Mouse (Mus musculus): ENCODE measurements at regions not wholly inside any gene's neighbourhood (a gene's known extent, or its start where the extent isn't known, plus 50 kb on each side); places are given as distances from the start of the nearest gene placed in this dataset.

GRCm38 (mm10) chr9:122437464-122437863 is 86.1 kb downstream of the Abhd5 start:
- H3K9me3 ChIP-seq: no peaks in the 10 kb centered on the region
- H3K36me3 ChIP-seq: no peaks in the 10 kb centered on the region
- H3K4me1 ChIP-seq: no peaks in the 10 kb centered on the region
- no peaks in the 10 kb centered on the region for H3K27me3 ChIP-seq (replicated peaks)
- no peak overlapping the region for H3K9ac ChIP-seq
- H3K27ac ChIP-seq (replicated peaks): no peak overlapping the region
- no peak overlapping the region for H3K4me3 ChIP-seq
- no peak for ATAC-seq (ENCODE audit: extremely low read depth, insufficient number of reproducible peaks, low FRiP score, low TSS enrichment)
- WGBS: 57% methylated on average over 4 of the region's 4 CpGs
- no peak overlapping the region for H3K4me2 ChIP-seq

- Histone ChIP-seq H3K4me1 (peaks cover 9% of the 10 kb centered on the region; the same call in 1 of the 2 replicates), H3K9me3 (no peaks in the 10 kb centered on the region), H3K36me3 (no peaks in the 10 kb centered on the region), H3K9ac (no peak overlapping the region), H3K4me3 (no peak overlapping the region), H3K4me2 (no peak overlapping the region), H3K27ac (replicated peaks) (no peak overlapping the region), H3K27me3 (replicated peaks) (no peaks in the 10 kb centered on the region)
- 57% methylated on average over 5 of the region's 5 CpGs for WGBS
- ATAC-seq (ENCODE audit: extremely low read depth, insufficient number of reproducible peaks, low FRiP score, low TSS enrichment): no peak
Observed at GRCm38 (mm10) chr9:122446387-122447105, 95.1 kb downstream of the Abhd5 start.

DNA sequence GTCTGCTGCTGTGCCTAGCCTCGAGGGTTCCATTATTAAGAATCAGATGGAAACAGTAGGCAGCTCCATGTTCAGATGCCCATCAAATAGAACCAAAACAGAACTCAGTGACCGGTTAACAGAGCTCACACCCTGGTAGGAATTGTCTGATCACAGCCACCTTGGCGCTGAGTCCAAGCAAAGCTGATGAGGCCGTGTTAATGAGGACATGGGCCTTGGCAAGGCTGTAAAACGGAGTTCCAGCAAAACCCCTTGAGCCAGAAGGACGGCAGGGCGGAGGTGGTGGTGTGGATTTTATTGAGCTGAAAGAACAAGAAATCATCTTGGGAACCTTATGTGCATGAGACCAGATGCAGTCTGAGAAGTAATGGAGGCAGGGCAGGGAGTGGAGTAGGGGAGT is 96.2 kb downstream of the Abhd5 start:
- H3K9ac ChIP-seq: no peak overlapping the region
- H3K27ac ChIP-seq (replicated peaks): no peak overlapping the region
- peaks cover 9% of the 10 kb centered on the region; the same call in 1 of the 2 replicates for H3K4me1 ChIP-seq
- no peak for ATAC-seq (ENCODE audit: extremely low read depth, insufficient number of reproducible peaks, low FRiP score, low TSS enrichment)
- no peaks in the 10 kb centered on the region for H3K9me3 ChIP-seq
- H3K36me3 ChIP-seq: no peaks in the 10 kb centered on the region
- H3K4me3 ChIP-seq: no peak overlapping the region
- 79% methylated on average over 7 of the region's 7 CpGs for WGBS
- H3K4me2 ChIP-seq: no peak overlapping the region
- no peaks in the 10 kb centered on the region for H3K27me3 ChIP-seq (replicated peaks)

- 70% methylated on average over 4 of the region's 4 CpGs for WGBS
- no peak for ATAC-seq (ENCODE audit: extremely low read depth, insufficient number of reproducible peaks, low FRiP score, low TSS enrichment)
- Histone ChIP-seq H3K4me2 (no peak overlapping the region), H3K36me3 (no peaks in the 10 kb centered on the region), H3K4me3 (no peak overlapping the region), H3K27ac (replicated peaks) (no peak overlapping the region), H3K27me3 (replicated peaks) (0 out of 2 replicates have a peak, but pooled peaks cover 2% of the 10 kb centered on the region), H3K9ac (no peak overlapping the region), H3K4me1 (peaks cover 9% of the 10 kb centered on the region; the same call in 1 of the 2 replicates), H3K9me3 (no peaks in the 10 kb centered on the region)
Observed at GRCm38 (mm10) chr9:122448342-122448741, 96.9 kb downstream of the Abhd5 start.

DNA sequence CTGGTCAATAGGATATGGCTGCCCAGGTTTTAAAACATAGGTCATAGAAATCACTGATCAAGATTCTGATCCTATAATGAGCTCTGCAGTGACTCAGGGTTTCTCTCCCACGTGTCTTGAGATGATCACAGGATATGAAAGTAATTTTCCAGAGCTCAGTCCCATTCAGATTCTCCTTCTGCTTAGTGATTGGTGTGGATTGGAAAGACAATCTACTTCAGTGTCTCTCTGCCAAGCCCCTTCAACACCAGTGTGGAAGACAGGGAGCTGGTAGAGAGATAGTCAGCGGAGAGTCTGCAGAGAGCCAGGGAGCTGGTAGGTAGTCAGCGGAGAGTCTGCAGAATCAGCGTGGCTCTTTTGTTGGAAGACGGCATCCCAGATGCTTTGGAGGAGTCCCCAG is 99.1 kb downstream of the Abhd5 start:
- WGBS: 66% methylated on average over 5 of the region's 5 CpGs
- ATAC-seq (ENCODE audit: extremely low read depth, insufficient number of reproducible peaks, low FRiP score, low TSS enrichment): no peak

DNA sequence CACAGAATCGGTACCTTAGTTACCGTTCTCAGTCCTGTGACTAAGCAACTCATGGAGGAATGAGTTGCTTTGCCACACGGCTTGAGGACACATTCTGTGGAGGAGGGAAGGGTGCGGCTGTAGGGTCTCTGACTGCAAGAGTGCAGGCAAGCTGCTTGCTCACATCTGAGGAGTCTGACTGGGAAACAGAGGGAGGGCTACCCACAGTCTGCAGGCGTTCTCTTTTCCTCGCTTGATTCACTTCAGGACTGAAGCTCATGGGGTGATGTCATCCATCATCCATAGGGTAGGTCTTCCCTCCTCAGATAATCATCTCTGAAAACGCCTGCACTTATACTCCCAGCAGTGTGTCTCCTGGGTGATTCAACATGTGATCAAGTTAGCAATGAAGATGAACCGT is 103.9 kb downstream of the Abhd5 start:
- H3K9me3 ChIP-seq: no peaks in the 10 kb centered on the region
- no peak for ATAC-seq (ENCODE audit: extremely low read depth, insufficient number of reproducible peaks, low FRiP score, low TSS enrichment)
- no peaks in the 10 kb centered on the region for H3K36me3 ChIP-seq
- 0 out of 2 replicates have a peak, but pooled peaks cover 4% of the 10 kb centered on the region for H3K4me1 ChIP-seq
- H3K9ac ChIP-seq: no peak overlapping the region
- 0 out of 2 replicates have a peak, but pooled peaks cover 2% of the 10 kb centered on the region for H3K27me3 ChIP-seq (replicated peaks)
- H3K4me3 ChIP-seq: no peak overlapping the region
- no peak overlapping the region for H3K27ac ChIP-seq (replicated peaks)
- WGBS: 64% methylated on average over 8 of the region's 8 CpGs
- no peak overlapping the region for H3K4me2 ChIP-seq

More for the DNA sequence above, 99.1 kb downstream of the Abhd5 start:
- H3K4me3 ChIP-seq: no peak overlapping the region
- H3K4me1 ChIP-seq: peaks cover 9% of the 10 kb centered on the region; the same call in 1 of the 2 replicates
- no peaks in the 10 kb centered on the region for H3K36me3 ChIP-seq
- H3K4me2 ChIP-seq: no peak overlapping the region
- no peaks in the 10 kb centered on the region for H3K9me3 ChIP-seq
- no peak overlapping the region for H3K27ac ChIP-seq (replicated peaks)
- no peak overlapping the region for H3K9ac ChIP-seq
- H3K27me3 ChIP-seq (replicated peaks): 0 out of 2 replicates have a peak, but pooled peaks cover 2% of the 10 kb centered on the region

DNA sequence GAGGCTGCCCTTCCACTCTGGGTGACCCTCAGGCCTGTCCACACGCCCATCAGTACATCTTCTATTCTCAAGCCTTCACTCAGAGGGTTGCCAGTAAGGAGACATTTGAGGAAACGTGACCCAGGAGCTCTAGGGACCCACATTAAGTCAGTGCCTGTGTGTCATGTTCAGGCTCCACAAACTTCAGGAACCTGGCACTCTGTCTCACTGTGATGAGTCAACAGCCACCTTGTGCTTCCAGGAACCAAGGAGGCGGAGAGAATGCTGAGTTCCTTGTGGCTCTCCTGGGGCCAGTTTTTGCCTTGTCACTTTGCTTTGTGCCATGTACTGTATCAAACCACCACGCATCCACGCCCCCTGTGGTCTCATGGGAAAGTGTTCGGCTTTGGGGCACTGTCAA is 104.4 kb downstream of the Abhd5 start:
- 61% methylated on average over 6 of the region's 6 CpGs for WGBS
- Histone ChIP-seq H3K4me3 (no peak overlapping the region), H3K9ac (no peak overlapping the region), H3K9me3 (no peaks in the 10 kb centered on the region), H3K4me2 (no peak overlapping the region), H3K4me1 (0 out of 2 replicates have a peak, but pooled peaks cover 4% of the 10 kb centered on the region), H3K27ac (replicated peaks) (no peak overlapping the region), H3K36me3 (no peaks in the 10 kb centered on the region), H3K27me3 (replicated peaks) (0 out of 2 replicates have a peak, but pooled peaks cover 2% of the 10 kb centered on the region)
- no peak for ATAC-seq (ENCODE audit: extremely low read depth, insufficient number of reproducible peaks, low FRiP score, low TSS enrichment)

GRCm38 (mm10) chr9:122459491-122459890 is 108.1 kb downstream of the Abhd5 start:
- no peak overlapping the region for H3K9ac ChIP-seq
- ATAC-seq (ENCODE audit: extremely low read depth, insufficient number of reproducible peaks, low FRiP score, low TSS enrichment): no peak
- H3K4me2 ChIP-seq: no peak overlapping the region
- no peak overlapping the region for H3K27ac ChIP-seq (replicated peaks)
- 0 out of 2 replicates have a peak, but pooled peaks cover 2% of the 10 kb centered on the region for H3K27me3 ChIP-seq (replicated peaks)
- WGBS: 53% methylated on average over 6 of the region's 6 CpGs
- H3K9me3 ChIP-seq: no peaks in the 10 kb centered on the region
- H3K4me1 ChIP-seq: 0 out of 2 replicates have a peak, but pooled peaks cover 4% of the 10 kb centered on the region
- H3K36me3 ChIP-seq: no peaks in the 10 kb centered on the region
- no peak overlapping the region for H3K4me3 ChIP-seq

GRCm38 (mm10) chr9:122471539-122471938 is 120.1 kb downstream of the Abhd5 start:
- no peak for ATAC-seq (ENCODE audit: extremely low read depth, insufficient number of reproducible peaks, low FRiP score, low TSS enrichment)
- Histone ChIP-seq H3K4me1 (no peaks in the 10 kb centered on the region), H3K27ac (replicated peaks) (no peak overlapping the region)

DNA sequence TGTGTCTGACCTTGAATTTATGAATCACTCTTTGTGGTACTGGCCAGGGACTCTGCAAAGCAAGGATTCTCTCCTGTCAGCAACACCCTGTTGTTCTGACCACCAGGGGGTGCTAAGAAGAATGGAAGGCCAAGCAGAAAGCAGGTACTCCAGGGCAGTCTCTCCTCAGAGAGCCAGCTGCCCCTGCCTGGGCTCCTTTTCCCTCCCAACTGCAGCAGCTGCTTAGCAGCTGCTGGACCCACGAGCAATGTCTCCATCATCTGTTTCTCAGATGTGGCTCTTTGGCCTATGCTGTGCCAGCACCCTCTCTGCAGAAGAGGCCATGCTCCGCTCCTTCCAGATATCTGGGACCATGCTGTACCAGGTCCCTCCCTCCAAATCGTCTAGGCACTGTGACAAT is 124.9 kb downstream of the Abhd5 start:
- Histone ChIP-seq H3K9me3 (no peaks in the 10 kb centered on the region), H3K36me3 (no peaks in the 10 kb centered on the region), H3K27ac (replicated peaks) (no peak overlapping the region), H3K4me1 (no peaks in the 10 kb centered on the region), H3K4me2 (no peak overlapping the region), H3K4me3 (no peak overlapping the region), H3K27me3 (replicated peaks) (no peaks in the 10 kb centered on the region), H3K9ac (no peak overlapping the region)
- 44% methylated on average over 3 of the region's 3 CpGs for WGBS
- ATAC-seq (ENCODE audit: extremely low read depth, insufficient number of reproducible peaks, low FRiP score, low TSS enrichment): no peak

More at GRCm38 (mm10) chr9:122471539-122471938, 120.1 kb downstream of the Abhd5 start:
- Histone ChIP-seq H3K4me2 (no peak overlapping the region), H3K36me3 (no peaks in the 10 kb centered on the region), H3K9me3 (no peaks in the 10 kb centered on the region), H3K27me3 (replicated peaks) (no peaks in the 10 kb centered on the region), H3K4me3 (no peak overlapping the region), H3K9ac (no peak overlapping the region)
- 85% methylated on average over 2 of the region's 2 CpGs for WGBS

DNA sequence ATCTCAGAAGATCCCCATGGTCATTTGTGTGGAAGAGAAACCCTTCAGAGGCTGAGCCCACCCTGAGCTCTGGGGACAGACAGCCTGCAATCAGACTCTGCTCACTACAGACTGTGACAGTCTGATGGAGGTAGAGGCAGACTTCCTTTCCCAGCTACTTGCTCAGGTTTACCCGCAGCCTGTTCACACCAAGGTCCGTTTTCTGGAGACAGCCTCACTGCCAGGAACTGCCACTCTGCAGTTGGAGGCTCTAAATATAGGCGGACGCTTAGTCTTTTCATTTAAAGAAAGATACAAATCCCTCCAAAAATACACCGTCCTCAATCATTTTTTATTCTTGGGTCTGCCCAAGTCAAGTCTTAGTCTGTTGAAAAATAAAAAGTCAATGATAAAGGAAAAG is 135.6 kb downstream of the Abhd5 start:
- no peak overlapping the region for H3K4me2 ChIP-seq
- H3K9me3 ChIP-seq: no peaks in the 10 kb centered on the region
- H3K36me3 ChIP-seq: no peaks in the 10 kb centered on the region
- 69% methylated on average over 5 of the region's 5 CpGs for WGBS
- no peak overlapping the region for H3K9ac ChIP-seq
- H3K4me3 ChIP-seq: no peak overlapping the region
- H3K4me1 ChIP-seq: peaks cover 5% of the 10 kb centered on the region
- H3K27me3 ChIP-seq (replicated peaks): no peaks in the 10 kb centered on the region
- H3K27ac ChIP-seq (replicated peaks): no peak overlapping the region
- ATAC-seq (ENCODE audit: extremely low read depth, insufficient number of reproducible peaks, low FRiP score, low TSS enrichment): no peak

GRCm38 (mm10) chr9:122494691-122495090 is 143.3 kb downstream of the Abhd5 start:
- Histone ChIP-seq H3K4me3 (no peak overlapping the region), H3K4me2 (no peak overlapping the region), H3K27ac (replicated peaks) (no peak overlapping the region), H3K9me3 (no peaks in the 10 kb centered on the region), H3K36me3 (no peaks in the 10 kb centered on the region), H3K4me1 (peaks cover 8% of the 10 kb centered on the region), H3K27me3 (replicated peaks) (no peaks in the 10 kb centered on the region), H3K9ac (no peak overlapping the region)
- WGBS: 58% methylated on average over 9 of the region's 9 CpGs
- no peak for ATAC-seq (ENCODE audit: extremely low read depth, insufficient number of reproducible peaks, low FRiP score, low TSS enrichment)

All from heart, embryonic 13.5 days (tissue).